Mouse (Mus musculus) MEL-GATA-1-ER (cell line): ENCODE results near the gene 1700017D01Rik.

Experiments used
- DNase-seq: peaks from one replicate; pipeline ENCODE4 v3.0.0-alpha.2; 2012; ENCODE audit warnings: low read depth; ENCODE audit errors: extremely low read depth

Gene 1700017D01Rik

GRCm38 (mm10) chr19:11048503-11048902 lies 82.2 kb downstream of the 1700017D01Rik start:
- no peak for DNase-seq

- DNase-seq, result peak; percentile 43
Measured at GRCm38 (mm10) chr19:11048009-11048408, 82.7 kb downstream of the 1700017D01Rik start.
